Mouse (Mus musculus): ENCODE measurements around the gene Sult1d1.

GRCm38 (mm10) chr5:87550935-87551334, 17.9 kb downstream of the Sult1d1 start:
- TF ChIP-seq CTCF (IDR thresholded peaks at IDR 0.05; ENCODE audit: control insufficient read depth, insufficient read depth, low read length) (no peak), POLR2A (IDR thresholded peaks at IDR 0.05; ENCODE audit: borderline replicate concordance, control insufficient read depth, low read depth, low read length) (no peak)

Data from bone marrow, adult 2 months (tissue).